Mouse (Mus musculus) layer of hippocampus, adult 8-10 months (tissue): ENCODE data around the gene Atp10b. TPM values are rescaled to one million over a fixed set of nuclear protein-coding genes. Genes with fewer than 3 reads are reported as not detected.

ENCODE experiments used
- total RNA-seq, 4 experiments: library from RNA; stranded (reverse); gene quantifications; 2 replicates each; pipeline ENCODE4 v1.2.4; 2022

Atp10b gene
- total RNA-seq, 4 experiments from 2014 or later, result 1.5 to 1.8 (median 1.7) TPM

Other genes starting within 250 kb of the Atp10b start
- not detected for gene Gm9972, start 114.1 kb upstream of the Atp10b start, total RNA-seq